ENCODE assay signal across 18 mouse cellular contexts in genomic region chr19:42257241-42257635, GRCm38 (mm10). TPM values are rescaled to one million over a fixed set of nuclear protein-coding genes. Genes with fewer than 3 reads are reported as not detected.
DNase-seq lines count a peak whose midpoint lies in the region; ATAC-seq lines count a peak whose summit lies in the region.
"Had no signal": no experiment of that assay in that cellular context is flagged by ENCODE, and none has a peak within 500 bp of the region (broad histone marks: within the 10 kb centered on the region; RNA-seq: fewer than 3 reads in every experiment).

No protein-coding gene starts in this region.

- DNase-seq in forebrain, embryonic 10.5 days (ENCODE audit: extremely low spot score, low spot score): no peak
- no peak for DNase-seq in midbrain, embryonic 10.5 days (ENCODE audit: low spot score)
- no peak for DNase-seq in urinary bladder, postnatal 36 days (ENCODE audit: low spot score in 2 of 2)
- DNase-seq in liver: no peak
- DNase-seq: adrenal gland, adult 2 months; heart, postnatal 36 days; kidney, adult 11 months; kidney, postnatal 10 days; lung, embryonic 14.5 days had no signal

- H3K4me3 ChIP-seq in forebrain, embryonic 13.5 days: 0 out of 2 replicates have a peak overlapping the region, but pooled peaks have one; percentile 56
- H3K4me3 ChIP-seq in forebrain, embryonic 10.5 days: no peak overlapping the region
- H3K4me3 ChIP-seq in midbrain, embryonic 13.5 days (replicated peaks): peak overlapping the region; percentile 59
- no peak overlapping the region for H3K4me3 ChIP-seq in midbrain, embryonic 10.5 days
- peak overlapping the region; percentile 47 for H3K4me3 ChIP-seq in hindbrain, embryonic 16.5 days (ENCODE audit: low read length)
- peak overlapping the region; percentile 58 for H3K4me3 ChIP-seq in neural tube, embryonic 15.5 days (replicated peaks)
- H3K4me3 ChIP-seq: embryonic facial prominence, embryonic 12.5 days; heart, embryonic 13.5 days; limb, embryonic 10.5 days; liver, embryonic 12.5 days had no signal

- no peak overlapping the region for H3K27ac ChIP-seq in forebrain, embryonic 13.5 days
- no peak overlapping the region for H3K27ac ChIP-seq in forebrain, embryonic 10.5 days
- H3K27ac ChIP-seq in midbrain, embryonic 13.5 days: no peak overlapping the region
- no peak overlapping the region for H3K27ac ChIP-seq in midbrain, embryonic 10.5 days (replicated peaks)
- no peak overlapping the region for H3K27ac ChIP-seq in hindbrain, embryonic 16.5 days (ENCODE audit: low read depth, low read length)
- peak overlapping the region; percentile 87 for H3K27ac ChIP-seq in neural tube, embryonic 15.5 days (replicated peaks)
- H3K27ac ChIP-seq: embryonic facial prominence, embryonic 12.5 days; heart, embryonic 13.5 days; limb, embryonic 10.5 days; liver, embryonic 12.5 days; macrophage had no signal

- no peak for ATAC-seq in forebrain, embryonic 13.5 days
- ATAC-seq in midbrain, embryonic 13.5 days: peak; percentile 41; the same call in 1 of the 2 replicates
- ATAC-seq in hindbrain, embryonic 16.5 days: peak; percentile 16; the same call in 1 of the 2 replicates
- ATAC-seq in neural tube, embryonic 15.5 days (ENCODE audit: low FRiP score): no peak
- ATAC-seq: liver, embryonic 12.5 days had no signal

- peaks cover 23% of the 10 kb centered on the region for H3K4me1 ChIP-seq in forebrain, embryonic 13.5 days
- peaks cover 14% of the 10 kb centered on the region for H3K4me1 ChIP-seq in forebrain, embryonic 10.5 days
- peaks cover 23% of the 10 kb centered on the region for H3K4me1 ChIP-seq in midbrain, embryonic 13.5 days (replicated peaks)
- peaks cover 14% of the 10 kb centered on the region for H3K4me1 ChIP-seq in midbrain, embryonic 10.5 days
- peaks cover 21% of the 10 kb centered on the region for H3K4me1 ChIP-seq in hindbrain, embryonic 16.5 days (ENCODE audit: control insufficient read depth, insufficient read depth, low read depth, low read length)
- H3K4me1 ChIP-seq in neural tube, embryonic 15.5 days: peaks cover 36% of the 10 kb centered on the region

- no peaks in the 10 kb centered on the region for H3K36me3 ChIP-seq in forebrain, embryonic 13.5 days (ENCODE audit: poor library complexity, severe bottlenecking)
- no peaks in the 10 kb centered on the region for H3K36me3 ChIP-seq in forebrain, embryonic 10.5 days (replicated peaks)
- no peaks in the 10 kb centered on the region for H3K36me3 ChIP-seq in midbrain, embryonic 13.5 days
- no peaks in the 10 kb centered on the region for H3K36me3 ChIP-seq in midbrain, embryonic 10.5 days
- H3K36me3 ChIP-seq in hindbrain, embryonic 16.5 days (ENCODE audit: control insufficient read depth, insufficient read depth, low read length): no peaks in the 10 kb centered on the region
- H3K36me3 ChIP-seq in neural tube, embryonic 15.5 days: peaks cover 4% of the 10 kb centered on the region; the same call in 1 of the 2 replicates
- H3K36me3 ChIP-seq: embryonic facial prominence, embryonic 12.5 days; heart, embryonic 13.5 days; limb, embryonic 10.5 days; liver, embryonic 12.5 days had no signal

- no peak overlapping the region for H3K9ac ChIP-seq in forebrain, embryonic 13.5 days
- H3K9ac ChIP-seq in midbrain, embryonic 13.5 days (replicated peaks): 0 out of 2 replicates have a peak overlapping the region, but pooled peaks have one; percentile 81
- peak overlapping the region; percentile 68 for H3K9ac ChIP-seq in hindbrain, embryonic 16.5 days (ENCODE audit: low read depth, low read length)
- H3K9ac ChIP-seq in neural tube, embryonic 15.5 days (replicated peaks): peak overlapping the region; percentile 69
- H3K9ac ChIP-seq: embryonic facial prominence, embryonic 12.5 days; heart, embryonic 13.5 days; liver, embryonic 12.5 days; lung, embryonic 14.5 days had no signal

- H3K4me2 ChIP-seq in forebrain, embryonic 13.5 days: peak overlapping the region; percentile 76
- peak overlapping the region; percentile 71 for H3K4me2 ChIP-seq in midbrain, embryonic 13.5 days (replicated peaks)
- H3K4me2 ChIP-seq in hindbrain, embryonic 16.5 days (ENCODE audit: low read length): peak overlapping the region; percentile 61
- peak overlapping the region; percentile 60 for H3K4me2 ChIP-seq in neural tube, embryonic 15.5 days
- H3K4me2 ChIP-seq: embryonic facial prominence, embryonic 12.5 days; heart, embryonic 13.5 days; liver, embryonic 12.5 days; lung, embryonic 14.5 days had no signal

- no peaks in the 10 kb centered on the region for H3K9me3 ChIP-seq in forebrain, embryonic 13.5 days (replicated peaks)
- H3K9me3 ChIP-seq in forebrain, embryonic 10.5 days: no peaks in the 10 kb centered on the region
- no peaks in the 10 kb centered on the region for H3K9me3 ChIP-seq in midbrain, embryonic 13.5 days
- H3K9me3 ChIP-seq in midbrain, embryonic 10.5 days (replicated peaks): no peaks in the 10 kb centered on the region
- no peaks in the 10 kb centered on the region for H3K9me3 ChIP-seq in hindbrain, embryonic 16.5 days (ENCODE audit: control insufficient read depth, low read length)
- no peaks in the 10 kb centered on the region for H3K9me3 ChIP-seq in neural tube, embryonic 15.5 days (replicated peaks)
- H3K9me3 ChIP-seq: embryonic facial prominence, embryonic 12.5 days; heart, embryonic 13.5 days; limb, embryonic 10.5 days; liver, embryonic 12.5 days had no signal

- 68% methylated on average over 12 of the region's 12 CpGs for WGBS in forebrain, embryonic 13.5 days
- WGBS in forebrain, embryonic 10.5 days: 91% methylated on average over 12 of the region's 12 CpGs
- 75% methylated on average over 12 of the region's 12 CpGs for WGBS in midbrain, embryonic 13.5 days
- WGBS in midbrain, embryonic 10.5 days: 86% methylated on average over 12 of the region's 12 CpGs
- 56% methylated on average over 12 of the region's 12 CpGs for WGBS in hindbrain, embryonic 16.5 days
- 60% methylated on average over 12 of the region's 12 CpGs for WGBS in neural tube, embryonic 15.5 days

- H3K27me3 ChIP-seq in forebrain, embryonic 13.5 days: peaks cover 22% of the 10 kb centered on the region
- H3K27me3 ChIP-seq in forebrain, embryonic 10.5 days (ENCODE audit: poor library complexity, severe bottlenecking): peaks cover 31% of the 10 kb centered on the region
- H3K27me3 ChIP-seq in midbrain, embryonic 13.5 days: peaks cover 30% of the 10 kb centered on the region
- peaks cover 45% of the 10 kb centered on the region for H3K27me3 ChIP-seq in midbrain, embryonic 10.5 days (ENCODE audit: low read depth, poor library complexity, severe bottlenecking)
- no peaks in the 10 kb centered on the region for H3K27me3 ChIP-seq in hindbrain, embryonic 16.5 days (replicated peaks; ENCODE audit: control insufficient read depth, insufficient read depth, low read length)
- H3K27me3 ChIP-seq in neural tube, embryonic 15.5 days (replicated peaks): peaks cover 7% of the 10 kb centered on the region; the same call in 1 of the 2 replicates

RNA-seq across cellular contexts. Expression of gene Golga7b, which starts 9.9 kb away (rescaled TPM):
- polyA plus RNA-seq in forebrain, embryonic 13.5 days (2015; fragmentation: Nextera tagmentation; extraction: Ambion mirVana): 12.9 and 14.9 TPM in 2 replicates
- polyA plus RNA-seq in forebrain, embryonic 10.5 days (2016; fragmentation: Nextera tagmentation; extraction: Ambion mirVana): 0.59 and 1.0 TPM in 2 replicates
- polyA plus RNA-seq in midbrain, embryonic 13.5 days (2015; fragmentation: Nextera tagmentation; extraction: Ambion mirVana): 26.3 and 27.5 TPM in 2 replicates
- polyA plus RNA-seq in midbrain, embryonic 10.5 days (2016; fragmentation: Nextera tagmentation; extraction: Ambion mirVana): 1.0 and 2.2 TPM in 2 replicates
- 69.5 and 73.9 TPM in 2 replicates for polyA plus RNA-seq in hindbrain, embryonic 16.5 days (2015; fragmentation: Nextera tagmentation; extraction: Ambion mirVana)
- 68.0 and 77.8 TPM in 2 replicates for polyA plus RNA-seq in neural tube, embryonic 15.5 days (2015; fragmentation: Nextera tagmentation; extraction: Ambion mirVana)
- polyA plus RNA-seq: limb, embryonic 10.5 days; lung, embryonic 14.5 days; macrophage had no signal

RNA-seq across cellular contexts. Expression of gene Sfrp5, which starts 55.2 kb away (rescaled TPM):
- polyA plus RNA-seq in forebrain, embryonic 13.5 days (2015; fragmentation: Nextera tagmentation; extraction: Ambion mirVana): 0.21 TPM in 1 of 2 replicates, not detected in the other
- polyA plus RNA-seq in forebrain, embryonic 10.5 days (2016; fragmentation: Nextera tagmentation; extraction: Ambion mirVana): 0.14 TPM in 1 of 2 replicates, not detected in the other
- 0.11 and 0.17 TPM in 2 replicates for polyA plus RNA-seq in midbrain, embryonic 13.5 days (2015; fragmentation: Nextera tagmentation; extraction: Ambion mirVana)
- 0.06 TPM in 2 replicates for polyA plus RNA-seq in midbrain, embryonic 10.5 days (2016; fragmentation: Nextera tagmentation; extraction: Ambion mirVana)
- polyA plus RNA-seq in hindbrain, embryonic 16.5 days (2015; fragmentation: Nextera tagmentation; extraction: Ambion mirVana): 2.7 and 3.5 TPM in 2 replicates
- polyA plus RNA-seq in neural tube, embryonic 15.5 days (2015; fragmentation: Nextera tagmentation; extraction: Ambion mirVana): 6.8 and 6.9 TPM in 2 replicates

Comparison
In these comparisons a context has a peak if more than half of its experiments do, and no peak if none do; other contexts are left out.
1. H3K4me3 ChIP-seq: peak in forebrain, embryonic 13.5 days (single experiment), midbrain, embryonic 13.5 days (single experiment), hindbrain, embryonic 16.5 days (single experiment) and neural tube, embryonic 15.5 days (single experiment); none in forebrain, embryonic 10.5 days (single experiment) and midbrain, embryonic 10.5 days (single experiment).
2. ATAC-seq: peak in midbrain, embryonic 13.5 days (single experiment) and hindbrain, embryonic 16.5 days (single experiment); none in forebrain, embryonic 13.5 days (single experiment) and neural tube, embryonic 15.5 days (single experiment).
3. Peak in every context shown above with its lines, with median percentiles within 50 percentile points of each other: H3K4me2 ChIP-seq.